Mouse (Mus musculus) MEL (cell line): ENCODE results near the gene Olfr532.

ENCODE experiments used
- CTCF ChIP-seq, 3 experiments: IDR thresholded peaks in 2 of 3; conservative IDR thresholded peaks in 1 of 3; 2 replicates each; pipeline ENCODE4 v1.5.1; 2011 to 2012; ENCODE audit warnings: low read length in 3 of 3, low read depth in 2 of 3, mild to moderate bottlenecking in 2 of 3, improper control_type of control experiment in 1 of 3, inconsistent platforms in 1 of 3, mixed read lengths in 1 of 3, moderate library complexity in 1 of 3; ENCODE audit not compliant: control insufficient read depth in 1 of 3, insufficient read depth in 1 of 3, poor library complexity in 1 of 3, severe bottlenecking in 1 of 3
- EP300 ChIP-seq, 2 experiments: IDR thresholded peaks; 2 replicates each; pipeline ENCODE4 v1.6.1; 2011; ENCODE audit warnings: improper control_type of control experiment in 2 of 2, low read length in 2 of 2, low read depth in 1 of 2, mild to moderate bottlenecking in 1 of 2
- HCFC1 ChIP-seq: IDR thresholded peaks from 2 replicates; pipeline ENCODE4 v1.6.1; 2012; ENCODE audit warnings: low read depth, mild to moderate bottlenecking, inconsistent platforms, low read length, improper control_type of control experiment, moderate library complexity
- MAX ChIP-seq: IDR thresholded peaks from 2 replicates; pipeline ENCODE4 v1.6.1; 2011; ENCODE audit warnings: low read length, improper control_type of control experiment
- MEF2A ChIP-seq: IDR thresholded peaks from 2 replicates; pipeline ENCODE4 v1.6.1; 2014; ENCODE audit warnings: low read depth, mild to moderate bottlenecking, inconsistent platforms, low read length, improper control_type of control experiment; ENCODE audit not compliant: poor library complexity, insufficient replicate concordance, severe bottlenecking; ENCODE audit errors: extremely low read depth
- POLR2A ChIP-seq, 2 experiments: IDR thresholded peaks; 2 replicates each; pipeline ENCODE4 v1.6.1; 2011 to 2012; ENCODE audit warnings: low read length in 2 of 2, mild to moderate bottlenecking in 2 of 2, control low read depth in 1 of 2, improper control_type of control experiment in 1 of 2, low read depth in 1 of 2, moderate library complexity in 1 of 2; ENCODE audit not compliant: control insufficient read depth in 1 of 2, insufficient read depth in 1 of 2, poor library complexity in 1 of 2
- USF1 ChIP-seq: IDR thresholded peaks from 2 replicates; pipeline ENCODE4 v1.6.1; 2014; ENCODE audit warnings: low read depth, mild to moderate bottlenecking, inconsistent platforms, low read length, improper control_type of control experiment, moderate library complexity

DNA sequence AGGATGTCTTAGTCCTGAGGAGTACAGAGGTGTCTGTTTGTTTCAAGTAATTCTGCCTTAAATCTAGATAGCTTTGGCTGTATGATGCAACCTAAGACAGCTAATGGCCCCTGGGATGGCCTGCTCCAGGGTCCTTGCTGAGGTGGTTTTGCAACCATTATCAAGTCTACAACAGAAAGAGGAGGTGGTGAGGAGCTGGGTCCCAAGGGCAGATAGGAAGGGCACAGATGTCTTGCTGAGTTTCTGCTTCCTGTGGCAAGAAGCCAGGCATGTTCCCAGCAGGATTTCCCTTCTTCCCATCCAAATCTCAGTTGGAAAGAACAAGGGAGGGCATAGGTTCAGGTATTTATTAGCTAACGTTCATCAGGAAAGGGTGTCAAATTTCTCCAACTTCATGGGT is 45.2 kb downstream of the Olfr532 start, which contains the start of gene Olfr530:
- TF ChIP-seq CTCF (IDR thresholded peaks at IDR 0.05 in 2 of 3, conservative IDR thresholded peaks at IDR 0.05 in 1 of 3; ENCODE audit: control insufficient read depth in 1 of 3, insufficient read depth in 1 of 3, low read depth in 2 of 3, low read length in 3 of 3, poor library complexity in 1 of 3, severe bottlenecking in 1 of 3) = no peak
- no peak for TF ChIP-seq POLR2A (IDR thresholded peaks at IDR 0.05; ENCODE audit: control insufficient read depth in 1 of 2, insufficient read depth in 1 of 2, low read depth in 1 of 2, low read length in 2 of 2, poor library complexity in 1 of 2)
- no peak for TF ChIP-seq HCFC1
- no peak for TF ChIP-seq USF1
- no peak for TF ChIP-seq MAX
- TF ChIP-seq EP300 (IDR thresholded peaks at IDR 0.05; ENCODE audit: low read depth in 1 of 2, low read length in 2 of 2) = no peak
- no peak for TF ChIP-seq MEF2A
